Mouse (Mus musculus): ENCODE results near the gene Tspan11. TPM values are rescaled to one million over a fixed set of nuclear protein-coding genes. Genes with fewer than 3 reads are reported as not detected.

Tspan11 gene
- polyA plus RNA-seq (2015; fragmentation: Nextera tagmentation; extraction: Ambion mirVana) = 3.4 and 4.5 TPM in 2 replicates

GRCm38 (mm10) chr6:127887511-127888421 lies at the start of gene Tspan11:
Tspan11 (plus strand) TSS chr6:127887589.

Other genes starting within 250 kb of the Tspan11 start
- gene Prmt8, start 118.1 kb upstream of the Tspan11 start, polyA plus RNA-seq (2015; fragmentation: Nextera tagmentation; extraction: Ambion mirVana) = 0.06 and 0.13 TPM in 2 replicates